Mouse (Mus musculus) embryonic facial prominence, embryonic 12.5 days (tissue): ENCODE measurements around the gene Zbtb20. TPM values are rescaled to one million over a fixed set of nuclear protein-coding genes. Genes with fewer than 3 reads are reported as not detected.

ENCODE experiments used
- ATAC-seq: fragments of 200-750 bp; cut with Nextera tagmentation; 2 replicates; pipeline ENCODE4 v1.8.0; 2017; ENCODE audit not compliant: insufficient number of reproducible peaks, insufficient read depth, low FRiP score, low TSS enrichment
- H3K27ac ChIP-seq: fragments of 300-500 bp; sonication (generic); 2 replicates; pipeline ENCODE4 v1.5.1; 2016; ENCODE audit warnings: mild to moderate bottlenecking
- H3K27me3 ChIP-seq: fragments of 300-500 bp; sonication (generic); 2 replicates; pipeline ENCODE4 v1.6.1; 2016; ENCODE audit warnings: mild to moderate bottlenecking, moderate library complexity
- H3K36me3 ChIP-seq: fragments of 300-500 bp; sonication (generic); 2 replicates; pipeline ENCODE4 v1.6.1; 2016; ENCODE audit warnings: mild to moderate bottlenecking
- H3K4me1 ChIP-seq: fragments of 300-500 bp; sonication (generic); 2 replicates; pipeline ENCODE4 v1.6.1; 2016
- H3K4me2 ChIP-seq: fragments of 300-500 bp; sonication (generic); replicated peaks from 2 replicates; pipeline ENCODE4 v1.6.1; 2016; ENCODE audit warnings: mild to moderate bottlenecking, moderate library complexity
- H3K4me3 ChIP-seq: fragments of 300-500 bp; sonication (generic); 2 replicates; pipeline ENCODE4 v1.5.1; 2016; ENCODE audit warnings: mild to moderate bottlenecking
- H3K9ac ChIP-seq: fragments of 300-500 bp; sonication (generic); 2 replicates; pipeline ENCODE4 v1.6.1; 2016; ENCODE audit warnings: mild to moderate bottlenecking, moderate library complexity
- H3K9me3 ChIP-seq: fragments of 300-500 bp; sonication (generic); 2 replicates; pipeline ENCODE4 v1.6.1; 2016; ENCODE audit warnings: mild to moderate bottlenecking, moderate library complexity
- WGBS: fragments of 180-500 bp; shearing (Covaris S2); methylation state at CpG from one replicate; pipeline ENCODE4 v1.1.7; 2016; 5-methylcytosine and 5-hydroxymethylcytosine counted together
- polyA plus RNA-seq: library from polyadenylated mRNA; unstranded; fragments of >200 nt; fragmentation: Nextera tagmentation; extraction: Ambion mirVana; gene quantifications from 2 replicates; pipeline ENCODE4 v1.2.1, GENCODE M21; 2016

The Zbtb20 gene
- polyA plus RNA-seq, 1 experiment from 2014 or later, result 25.8 TPM

DNA sequence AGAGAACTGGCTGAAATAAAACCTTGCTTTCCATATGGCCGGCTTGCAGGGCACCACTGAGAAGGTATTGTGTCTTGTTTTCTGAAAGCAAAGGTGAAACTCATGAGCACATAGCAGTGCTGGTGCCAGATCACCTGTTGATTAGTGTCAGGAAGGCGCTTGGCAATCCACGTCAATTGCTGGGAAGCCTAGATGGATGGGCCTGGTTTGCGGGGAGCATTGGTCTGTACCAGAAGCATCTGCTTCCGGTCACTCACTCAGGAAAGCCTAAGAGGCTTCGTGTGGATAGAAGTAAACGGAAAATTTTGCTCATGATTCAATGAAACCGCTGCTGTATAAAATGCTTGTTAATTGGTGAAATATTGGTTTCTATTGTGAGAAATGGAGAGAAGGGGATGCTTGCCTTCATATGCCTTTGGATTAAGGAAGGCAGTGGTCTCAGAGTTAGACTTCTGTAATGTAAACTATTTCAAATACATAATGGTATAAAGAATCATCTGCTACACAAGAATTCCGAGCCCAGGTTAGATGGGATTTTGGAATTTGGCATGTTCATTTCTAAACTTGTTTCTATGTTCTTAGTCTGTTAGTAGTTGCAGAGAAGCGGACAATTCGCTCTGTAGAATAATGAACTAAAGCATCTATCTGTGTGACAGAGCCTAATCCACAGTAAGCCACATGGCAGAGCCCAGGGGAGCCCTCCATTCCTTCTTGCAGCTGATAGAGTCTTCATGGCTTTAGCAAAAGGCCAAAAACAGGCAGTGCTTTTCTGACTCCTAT, 521.4 kb downstream of the Zbtb20 start:
- H3K4me2 ChIP-seq, result no peak overlapping the region
- WGBS, result 84% methylated on average over 11 of the region's 11 CpGs
- no peak overlapping the region for H3K9ac ChIP-seq
- no peaks in the 10 kb centered on the region for H3K27me3 ChIP-seq
- H3K4me1 ChIP-seq, result no peaks in the 10 kb centered on the region
- no peak overlapping the region for H3K4me3 ChIP-seq
- no peak for ATAC-seq
- no peak overlapping the region for H3K27ac ChIP-seq
- H3K36me3 ChIP-seq, result no peaks in the 10 kb centered on the region
- H3K9me3 ChIP-seq, result no peaks in the 10 kb centered on the region

GRCm38 (mm10) chr16:43397629-43398323, 522.1 kb downstream of the Zbtb20 start:
- H3K27me3 ChIP-seq, result no peaks in the 10 kb centered on the region
- no peaks in the 10 kb centered on the region for H3K9me3 ChIP-seq
- no peak overlapping the region for H3K27ac ChIP-seq
- H3K4me2 ChIP-seq, result no peak overlapping the region
- no peaks in the 10 kb centered on the region for H3K4me1 ChIP-seq
- H3K9ac ChIP-seq, result no peak overlapping the region
- H3K36me3 ChIP-seq, result no peaks in the 10 kb centered on the region
- 88% methylated on average over 3 of the region's 3 CpGs for WGBS
- no peak overlapping the region for H3K4me3 ChIP-seq
- no peak for ATAC-seq

DNA sequence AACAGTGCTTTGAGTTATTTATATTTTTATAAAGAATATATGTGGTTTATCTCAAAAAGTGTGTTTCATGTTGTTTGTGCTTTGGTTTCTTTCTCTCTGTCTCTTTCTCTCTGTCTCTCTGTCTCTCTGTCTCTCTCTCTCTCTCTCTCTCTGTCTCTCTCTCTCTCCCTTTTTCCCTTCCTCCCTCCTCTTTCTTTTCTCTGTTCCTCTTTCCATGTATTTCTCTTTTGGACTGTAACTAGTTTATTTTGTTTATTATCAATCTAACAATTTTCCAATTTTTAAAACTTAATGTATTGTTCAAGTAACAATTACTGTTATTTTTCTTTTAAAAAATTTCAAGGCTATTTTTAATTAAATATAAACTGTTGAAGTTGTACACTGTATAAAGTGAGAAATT, 523.7 kb downstream of the Zbtb20 start:
- Histone ChIP-seq H3K4me1 (no peaks in the 10 kb centered on the region), H3K27me3 (no peaks in the 10 kb centered on the region), H3K36me3 (no peaks in the 10 kb centered on the region), H3K9ac (no peak overlapping the region), H3K4me3 (no peak overlapping the region), H3K9me3 (no peaks in the 10 kb centered on the region), H3K4me2 (no peak overlapping the region), H3K27ac (no peak overlapping the region)
- no peak for ATAC-seq

- Histone ChIP-seq H3K27me3 (no peaks in the 10 kb centered on the region), H3K9ac (no peak overlapping the region)
These were observed 524.4 kb downstream of the Zbtb20 start for GRCm38 (mm10) chr16:43400046-43400445.

DNA sequence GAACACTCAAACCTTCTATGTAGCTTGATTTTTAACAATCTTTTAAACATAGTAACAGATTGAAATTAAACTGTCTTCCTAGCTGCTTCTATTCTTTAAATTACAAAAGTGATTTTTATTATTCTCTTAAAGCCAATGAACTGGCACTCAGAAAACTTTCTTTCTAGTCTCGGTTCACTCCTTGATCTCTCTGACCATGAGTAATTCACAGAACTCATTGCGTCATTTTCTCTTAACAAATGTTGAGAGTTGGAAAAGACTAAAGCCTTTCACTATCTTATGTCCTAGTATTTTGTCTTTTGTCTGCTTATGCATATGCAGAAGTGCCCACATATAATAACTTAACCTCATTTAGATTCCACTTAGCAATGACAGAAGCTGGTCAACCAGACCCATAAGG, 525.3 kb downstream of the Zbtb20 start:
- WGBS, result 91% methylated on average over 2 of the region's 2 CpGs
- H3K36me3 ChIP-seq, result no peaks in the 10 kb centered on the region
- H3K4me3 ChIP-seq, result no peak overlapping the region
- H3K27ac ChIP-seq, result no peak overlapping the region
- no peak overlapping the region for H3K4me2 ChIP-seq
- no peaks in the 10 kb centered on the region for H3K9me3 ChIP-seq
- H3K27me3 ChIP-seq, result no peaks in the 10 kb centered on the region
- no peak overlapping the region for H3K9ac ChIP-seq
- no peak for ATAC-seq
- no peaks in the 10 kb centered on the region for H3K4me1 ChIP-seq

More at GRCm38 (mm10) chr16:43400046-43400445, 524.4 kb downstream of the Zbtb20 start:
- no peaks in the 10 kb centered on the region for H3K36me3 ChIP-seq
- ATAC-seq, result no peak
- no peaks in the 10 kb centered on the region for H3K4me1 ChIP-seq
- no peak overlapping the region for H3K4me2 ChIP-seq
- H3K4me3 ChIP-seq, result no peak overlapping the region
- no peak overlapping the region for H3K27ac ChIP-seq
- no peaks in the 10 kb centered on the region for H3K9me3 ChIP-seq

DNA sequence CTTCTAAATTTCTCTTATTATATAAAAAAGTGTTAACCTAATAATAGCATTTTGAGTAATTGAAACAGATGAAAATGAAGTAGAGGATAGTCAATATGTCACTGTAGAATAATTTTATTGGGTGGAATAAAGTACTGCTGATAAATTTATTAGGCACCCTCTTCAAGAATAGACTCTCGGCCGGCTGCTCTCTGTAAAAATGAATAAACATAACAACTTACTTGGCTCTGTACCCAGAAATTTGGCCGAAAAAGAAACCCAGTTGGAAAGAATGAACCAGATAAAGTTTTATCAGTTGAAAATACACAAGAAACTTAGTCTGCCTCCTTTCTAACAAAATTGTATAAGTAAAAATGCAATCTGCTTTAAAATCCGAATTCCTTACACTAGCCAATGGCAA, 527.2 kb downstream of the Zbtb20 start:
- Histone ChIP-seq H3K27ac (no peak overlapping the region), H3K4me1 (peaks cover 11% of the 10 kb centered on the region), H3K27me3 (no peaks in the 10 kb centered on the region), H3K4me2 (no peak overlapping the region), H3K4me3 (no peak overlapping the region), H3K9me3 (no peaks in the 10 kb centered on the region), H3K36me3 (no peaks in the 10 kb centered on the region), H3K9ac (no peak overlapping the region)
- ATAC-seq, result no peak
- 84% methylated on average over 4 of the region's 4 CpGs for WGBS

- Histone ChIP-seq H3K9ac (no peak overlapping the region), H3K27ac (no peak overlapping the region), H3K4me3 (no peak overlapping the region), H3K4me2 (no peak overlapping the region), H3K36me3 (no peaks in the 10 kb centered on the region), H3K4me1 (peaks cover 12% of the 10 kb centered on the region), H3K9me3 (no peaks in the 10 kb centered on the region), H3K27me3 (no peaks in the 10 kb centered on the region)
- 69% methylated on average over 3 of the region's 3 CpGs for WGBS
- no peak for ATAC-seq
These were observed 529.4 kb downstream of the Zbtb20 start for GRCm38 (mm10) chr16:43405089-43405488.

GRCm38 (mm10) chr16:43407594-43408142, 532.0 kb downstream of the Zbtb20 start:
- WGBS, result 42% methylated on average over 2 of the region's 2 CpGs
- no peak overlapping the region for H3K4me2 ChIP-seq
- peaks cover 12% of the 10 kb centered on the region for H3K4me1 ChIP-seq
- no peak overlapping the region for H3K4me3 ChIP-seq
- no peaks in the 10 kb centered on the region for H3K9me3 ChIP-seq
- H3K9ac ChIP-seq, result no peak overlapping the region
- H3K27ac ChIP-seq, result peak overlapping the region; percentile 63; the same call in 1 of the 2 replicates
- ATAC-seq, result no peak
- no peaks in the 10 kb centered on the region for H3K36me3 ChIP-seq
- H3K27me3 ChIP-seq, result no peaks in the 10 kb centered on the region

- ATAC-seq, result no peak
- no peaks in the 10 kb centered on the region for H3K36me3 ChIP-seq
- no peak overlapping the region for H3K9ac ChIP-seq
- no peaks in the 10 kb centered on the region for H3K9me3 ChIP-seq
- H3K4me2 ChIP-seq, result no peak overlapping the region
- H3K27ac ChIP-seq, result no peak overlapping the region
- no peak overlapping the region for H3K4me3 ChIP-seq
- H3K27me3 ChIP-seq, result no peaks in the 10 kb centered on the region
- 85% methylated on average over 5 of the region's 5 CpGs for WGBS
- H3K4me1 ChIP-seq, result peaks cover 12% of the 10 kb centered on the region
These were observed 532.9 kb downstream of the Zbtb20 start for GRCm38 (mm10) chr16:43408622-43409021.

DNA sequence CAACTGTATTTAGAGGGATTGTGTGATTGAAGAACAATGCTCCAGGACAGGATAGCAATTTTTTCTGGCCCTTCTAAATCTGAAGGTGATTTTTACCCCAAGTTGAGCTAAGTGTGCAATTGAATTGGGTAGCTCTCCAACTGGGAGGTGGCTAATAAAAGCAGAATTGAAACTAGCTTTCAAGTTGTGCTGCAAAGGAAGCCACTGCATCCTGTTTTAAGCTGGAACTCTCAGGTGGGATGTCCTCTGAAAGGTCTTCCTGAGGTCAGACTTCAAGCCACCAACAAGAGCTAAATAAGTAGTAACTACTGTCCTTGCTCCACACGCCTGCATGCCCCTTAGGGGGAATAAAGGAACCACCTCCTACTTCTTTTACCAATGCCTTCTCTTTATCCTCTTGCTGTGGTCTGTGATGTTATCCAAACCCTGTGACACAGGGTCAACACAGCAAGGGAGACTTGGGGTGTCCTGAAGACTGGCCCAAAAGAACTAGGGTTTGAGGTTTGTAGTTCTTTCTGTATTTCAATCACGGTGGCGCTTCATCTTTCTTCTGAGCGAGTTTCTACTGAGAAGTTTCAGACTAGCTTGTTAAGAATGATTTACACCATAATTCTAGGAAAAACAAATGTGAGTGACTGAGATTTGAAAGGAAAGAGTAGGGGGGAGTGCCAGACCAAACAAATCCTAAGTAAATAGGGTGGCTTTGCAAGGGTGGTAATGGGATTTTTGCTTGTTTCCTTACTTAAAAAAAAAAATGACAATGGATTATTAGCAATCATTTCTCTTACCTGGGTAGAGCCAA, 533.6 kb downstream of the Zbtb20 start:
- peaks cover 12% of the 10 kb centered on the region for H3K4me1 ChIP-seq
- H3K4me3 ChIP-seq, result no peak overlapping the region
- no peaks in the 10 kb centered on the region for H3K27me3 ChIP-seq
- H3K9ac ChIP-seq, result no peak overlapping the region
- H3K36me3 ChIP-seq, result no peaks in the 10 kb centered on the region
- H3K4me2 ChIP-seq, result no peak overlapping the region
- WGBS, result 71% methylated on average over 4 of the region's 4 CpGs
- ATAC-seq, result no peak
- H3K9me3 ChIP-seq, result no peaks in the 10 kb centered on the region
- no peak overlapping the region for H3K27ac ChIP-seq

- Histone ChIP-seq H3K27ac (no peak overlapping the region), H3K36me3 (no peaks in the 10 kb centered on the region), H3K4me2 (no peak overlapping the region), H3K4me3 (no peak overlapping the region), H3K9me3 (no peaks in the 10 kb centered on the region), H3K4me1 (peaks cover 12% of the 10 kb centered on the region), H3K27me3 (no peaks in the 10 kb centered on the region), H3K9ac (no peak overlapping the region)
- 83% methylated on average over 12 of the region's 12 CpGs for WGBS
- ATAC-seq, result no peak
These were observed 534.4 kb downstream of the Zbtb20 start for GRCm38 (mm10) chr16:43409910-43410612.
